Mouse (Mus musculus): ENCODE measurements around the gene Htr5b. TPM values are rescaled to one million over a fixed set of nuclear protein-coding genes. Genes with fewer than 3 reads are reported as not detected.

The Htr5b gene
- total RNA-seq, 4 experiments from 2014 or later, result not detected

DNA sequence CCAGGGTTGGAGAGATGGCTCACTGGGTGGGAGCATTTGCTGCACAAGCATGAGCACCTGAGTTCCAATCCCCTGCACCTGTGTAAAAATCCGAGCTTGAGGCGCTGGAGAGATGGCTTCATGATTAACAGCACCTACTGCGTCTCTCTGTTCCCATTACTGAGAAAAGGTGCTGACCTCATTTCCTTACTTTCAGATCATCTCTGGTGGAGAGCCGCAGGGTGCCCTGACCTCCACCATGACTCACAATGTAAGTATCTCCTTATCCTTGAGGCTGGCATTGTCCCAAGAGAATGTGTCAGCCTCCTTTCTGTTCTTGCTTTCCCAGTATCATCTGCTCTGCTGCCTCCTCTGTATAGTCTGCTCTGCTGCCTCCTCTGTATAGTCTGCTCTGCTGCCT is 45.2 kb downstream of the Htr5b start:
- DNase-seq, result peak; percentile 67

DNA sequence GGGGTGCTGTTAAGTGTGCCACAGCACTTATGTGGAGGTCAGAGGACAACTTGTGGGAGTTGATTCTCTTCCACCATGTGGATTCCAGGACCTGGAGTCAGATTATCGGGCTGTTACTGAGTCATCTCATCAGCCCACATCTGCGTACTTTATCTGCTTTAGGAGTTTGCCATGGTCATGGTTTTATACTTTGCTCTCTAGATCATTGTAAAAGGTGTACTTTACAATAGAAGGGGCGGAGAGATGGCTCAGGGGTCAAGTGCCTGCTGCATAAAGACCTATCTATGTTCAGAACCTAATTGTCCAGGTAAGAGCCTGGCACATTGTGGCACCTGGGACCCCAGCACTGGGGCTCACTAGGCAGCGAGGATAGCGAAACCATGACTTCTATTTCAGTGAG is 48.9 kb downstream of the Htr5b start:
- DNase-seq, result no peak

DNA sequence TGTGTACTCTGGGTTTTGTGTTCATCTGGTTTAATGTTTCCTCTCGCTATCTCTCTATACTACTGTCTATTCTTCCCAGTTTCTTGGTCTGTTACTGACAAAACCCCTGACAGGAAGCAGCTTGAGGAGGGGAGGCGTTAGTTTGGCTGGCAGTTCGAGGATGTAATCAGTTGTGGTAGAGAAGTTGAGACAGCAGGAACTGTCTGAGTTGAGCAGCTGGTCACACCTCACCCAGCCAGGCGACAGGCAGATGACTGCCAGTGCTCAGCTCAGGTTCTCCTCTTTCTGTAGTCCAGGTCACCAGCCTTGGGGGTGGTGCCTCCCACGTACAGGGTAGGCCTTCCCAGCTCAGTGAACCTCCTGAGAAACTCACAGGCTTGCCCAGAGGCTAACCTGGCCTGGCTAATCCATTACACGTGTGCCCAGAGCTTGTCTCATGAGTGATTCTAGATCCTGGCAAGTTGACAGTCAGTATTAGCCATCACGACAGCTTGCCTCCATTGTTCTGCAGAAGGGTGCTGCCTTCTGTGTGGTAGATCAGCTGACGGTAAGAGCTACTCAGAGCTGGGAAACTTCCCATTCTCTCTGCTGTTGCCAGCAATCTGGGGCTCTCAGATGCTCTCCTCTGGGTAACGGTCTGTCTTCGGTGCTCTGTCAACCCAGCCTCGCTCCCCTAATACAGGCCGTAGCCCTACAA is 49.8 kb downstream of the Htr5b start:
- DNase-seq, result no peak

DNA sequence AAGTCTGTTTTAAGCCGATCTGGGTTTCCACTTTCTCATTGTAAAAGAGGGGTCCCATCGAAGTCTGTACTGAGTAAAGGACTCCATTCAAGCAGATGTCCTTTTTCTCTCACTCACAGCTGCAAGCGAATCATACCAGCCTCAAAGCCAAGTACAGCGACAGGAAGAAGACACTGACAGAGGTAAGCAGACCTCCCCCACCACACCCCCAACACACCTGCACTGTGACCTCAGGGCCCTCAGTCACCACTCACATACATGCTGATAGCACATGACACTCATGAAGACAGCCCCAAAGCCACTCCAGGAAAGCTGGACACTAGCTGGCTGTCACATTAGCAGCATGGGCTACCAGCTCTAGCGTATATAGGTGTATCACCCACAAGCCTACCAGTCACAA is 50.5 kb downstream of the Htr5b start:
- DNase-seq, result no peak

DNA sequence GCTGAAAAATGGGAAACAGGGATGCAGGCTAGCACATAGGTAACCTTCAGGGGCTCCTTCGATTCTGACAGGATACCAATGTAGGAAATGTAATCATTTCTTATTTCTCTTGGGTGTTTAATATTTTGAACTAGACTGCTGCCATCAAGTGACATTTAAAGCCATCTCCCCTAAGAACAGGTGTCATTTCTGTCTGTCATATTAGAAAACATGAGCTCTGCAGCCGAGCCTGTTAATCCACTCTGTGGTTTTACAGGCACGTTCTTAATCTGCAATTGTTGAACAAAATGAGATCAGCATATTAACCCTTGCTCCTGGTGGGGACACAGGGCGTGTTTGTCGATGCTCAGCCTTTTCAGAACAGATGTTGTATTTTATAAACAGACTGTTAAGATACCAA is 56.8 kb downstream of the Htr5b start:
- DNase-seq, result no peak

DNA sequence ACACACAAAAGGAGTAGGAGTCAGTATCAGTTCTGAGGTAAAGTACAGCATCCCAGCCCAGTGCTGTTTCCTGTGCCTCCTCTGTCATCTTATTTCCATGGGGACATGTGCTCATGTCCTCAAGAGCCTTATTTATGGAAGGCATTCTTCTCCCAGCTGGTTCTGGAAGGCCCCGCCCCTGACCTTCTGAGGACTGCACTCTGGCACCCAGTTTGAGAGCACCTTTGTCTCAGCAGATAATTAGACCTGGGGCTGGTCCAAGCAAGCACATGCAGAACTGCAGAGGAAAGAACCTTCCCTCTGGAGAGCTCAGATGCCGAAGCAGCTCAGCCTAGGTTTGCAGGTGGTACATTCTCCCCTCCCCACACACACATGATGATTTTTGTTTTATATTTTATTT is 60.0 kb downstream of the Htr5b start:
- no peak for DNase-seq

DNA sequence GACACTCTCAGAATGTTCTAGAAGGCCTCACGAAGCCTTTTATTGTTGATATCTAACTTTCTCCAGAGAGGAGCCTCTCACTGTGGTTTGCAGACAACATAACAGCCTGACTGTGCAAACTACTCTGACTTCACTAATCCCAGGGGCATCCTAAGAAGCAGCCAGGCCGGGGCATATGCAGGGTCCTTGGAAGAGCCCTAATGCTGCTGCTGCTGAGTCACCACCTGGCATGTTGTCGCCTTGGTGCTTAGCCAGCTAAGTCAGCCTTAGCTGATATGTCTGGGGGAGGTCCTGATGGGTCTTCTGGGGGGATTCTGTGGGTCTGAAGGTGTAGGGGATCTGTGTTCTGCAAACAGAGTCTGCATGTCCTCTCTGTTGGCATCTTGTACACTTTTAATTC is 62.0 kb downstream of the Htr5b start:
- peak; percentile 38 for DNase-seq

DNA sequence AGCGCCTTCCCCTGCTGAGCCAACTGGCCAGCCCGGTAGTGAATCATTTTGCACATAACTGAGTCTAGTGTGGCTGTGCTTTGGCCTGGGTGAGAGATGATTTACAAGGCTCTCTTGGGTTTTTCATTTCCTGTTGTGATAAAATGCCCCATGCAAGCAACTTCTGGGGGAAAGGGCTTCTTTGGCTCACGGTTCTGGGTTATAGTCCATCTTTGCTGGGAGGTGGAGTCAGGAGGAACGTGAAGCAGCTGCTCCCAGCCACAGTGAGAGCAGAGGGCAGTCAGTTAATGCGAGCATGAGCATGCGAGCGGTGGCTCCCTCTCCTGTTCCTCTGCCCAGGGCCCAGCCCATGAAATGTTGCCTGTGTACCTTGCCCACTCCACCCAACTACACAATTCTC is 64.5 kb downstream of the Htr5b start:
- DNase-seq, result no peak

DNA sequence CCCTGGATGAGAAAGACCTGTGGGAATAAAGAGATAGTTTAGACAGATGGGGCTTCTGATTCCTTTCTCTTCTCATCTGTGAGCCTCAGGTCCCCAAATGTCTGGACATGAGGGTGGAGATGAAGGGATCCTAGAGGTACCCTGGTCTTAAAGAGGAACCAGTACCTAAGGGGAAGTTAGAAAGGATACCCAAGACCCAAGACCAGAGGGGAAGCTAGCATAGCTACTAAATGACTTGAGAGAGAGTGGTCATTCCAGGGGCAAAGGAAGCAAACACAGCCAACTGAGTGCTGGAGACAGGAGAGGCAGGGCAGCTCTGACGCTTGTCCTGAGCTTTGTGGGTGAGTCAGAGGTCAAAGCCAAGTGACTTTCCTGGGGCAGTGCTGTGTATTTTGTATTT is 65.6 kb downstream of the Htr5b start:
- no peak for DNase-seq

DNA sequence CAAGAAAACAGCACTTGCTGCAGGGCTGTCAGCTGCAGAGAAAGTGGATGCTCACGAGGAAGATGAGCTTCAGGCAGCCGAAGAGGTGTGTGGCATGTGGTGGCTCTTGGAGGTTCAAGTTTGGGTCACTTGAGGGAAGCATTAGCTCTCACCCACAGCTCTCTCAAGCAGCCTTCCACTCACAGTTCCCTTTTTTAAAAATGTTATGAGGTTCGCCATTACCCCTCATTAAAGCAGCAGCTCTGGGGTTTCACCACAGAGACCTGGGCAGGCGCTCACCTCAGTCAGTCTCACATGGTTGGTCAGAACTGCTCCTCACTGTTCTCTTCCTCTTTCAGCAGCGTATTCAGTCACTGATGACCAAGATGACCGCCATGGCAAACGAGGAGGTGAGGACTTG is 66.4 kb downstream of the Htr5b start:
- no peak for DNase-seq

DNA sequence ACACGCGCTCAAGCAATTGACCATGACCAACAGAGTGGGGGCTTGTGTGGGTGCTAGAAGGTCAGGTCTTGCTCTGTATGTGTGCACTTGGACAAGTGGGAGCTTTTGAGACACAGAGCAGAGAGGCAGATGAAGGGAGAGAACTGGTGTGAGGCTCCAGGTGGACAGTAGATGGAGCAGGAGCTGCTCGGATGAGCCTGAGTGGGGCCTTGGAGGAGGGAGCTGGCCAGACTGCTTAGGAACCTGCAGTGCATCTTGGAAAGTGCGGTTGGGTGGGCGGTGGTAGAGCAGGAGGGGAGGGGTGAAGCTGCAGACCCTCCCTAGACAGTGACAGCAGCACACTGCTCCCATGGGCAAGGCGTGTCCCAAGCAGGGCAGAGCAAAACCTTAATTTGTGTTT is 68.2 kb downstream of the Htr5b start:
- no peak for DNase-seq

Other genes with a start within 250 kb of the Htr5b start
- 10 to 100 TPM; 51.3 to 66.0 (median 56.9) TPM for gene Insig2, start 195.9 kb downstream of the Htr5b start, total RNA-seq (2022)
- gene Ccdc93, start 97.4 kb downstream of the Htr5b start, total RNA-seq (2022), result 10 to 100 TPM; 24.2 to 38.3 (median 30.3) TPM
- gene Ddx18, start 39.5 kb upstream of the Htr5b start, total RNA-seq (2022), result 10 to 100 TPM; 43.5 to 51.2 (median 47.0) TPM